Mouse (Mus musculus): ENCODE data around the gene Slfn1.
"Not testable (repeated sequence)": the region's sequence is repeated elsewhere in the genome, so short reads cannot be mapped to it uniquely, and the experiment has no call there.

Gene Slfn1

GRCm38 (mm10) chr11:83116597-83117227 is at the start of gene Slfn1:
Slfn1 (plus strand) TSS chr11:83116849.
- DNase-seq = no peak

DNA sequence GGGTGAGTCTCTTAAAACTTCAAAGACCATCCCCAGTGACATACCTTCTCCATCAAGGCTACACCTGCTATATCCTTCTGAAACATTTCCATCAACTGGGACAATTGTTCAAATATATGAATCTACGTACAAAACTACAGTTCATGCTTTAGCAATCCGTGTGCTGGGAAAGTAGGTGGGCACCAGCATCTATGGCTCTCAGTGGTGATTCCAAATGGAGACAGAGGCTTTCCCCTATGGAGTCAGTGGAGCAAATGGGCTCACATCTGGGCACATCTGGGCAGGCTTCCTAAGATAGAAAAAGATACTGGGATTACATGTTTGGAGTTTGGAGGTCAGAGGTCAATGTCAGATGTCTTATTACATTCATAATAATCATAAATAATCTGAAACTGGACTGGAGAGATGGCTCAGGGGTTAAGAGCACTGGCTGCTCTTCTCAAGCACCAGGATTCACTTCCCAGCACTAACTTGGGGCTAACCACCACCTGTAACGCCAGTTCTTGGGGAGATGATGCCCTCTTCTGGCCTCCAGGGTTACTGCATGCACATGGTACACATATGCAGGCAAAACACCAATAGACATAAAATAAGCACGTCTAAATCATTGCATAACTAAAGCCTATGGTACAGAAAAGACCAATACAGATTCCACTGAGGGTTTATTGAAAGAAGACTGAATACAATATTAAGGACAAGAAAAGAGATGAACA is 48.5 kb upstream of the Slfn1 start:
- DNase-seq = no peak

DNA sequence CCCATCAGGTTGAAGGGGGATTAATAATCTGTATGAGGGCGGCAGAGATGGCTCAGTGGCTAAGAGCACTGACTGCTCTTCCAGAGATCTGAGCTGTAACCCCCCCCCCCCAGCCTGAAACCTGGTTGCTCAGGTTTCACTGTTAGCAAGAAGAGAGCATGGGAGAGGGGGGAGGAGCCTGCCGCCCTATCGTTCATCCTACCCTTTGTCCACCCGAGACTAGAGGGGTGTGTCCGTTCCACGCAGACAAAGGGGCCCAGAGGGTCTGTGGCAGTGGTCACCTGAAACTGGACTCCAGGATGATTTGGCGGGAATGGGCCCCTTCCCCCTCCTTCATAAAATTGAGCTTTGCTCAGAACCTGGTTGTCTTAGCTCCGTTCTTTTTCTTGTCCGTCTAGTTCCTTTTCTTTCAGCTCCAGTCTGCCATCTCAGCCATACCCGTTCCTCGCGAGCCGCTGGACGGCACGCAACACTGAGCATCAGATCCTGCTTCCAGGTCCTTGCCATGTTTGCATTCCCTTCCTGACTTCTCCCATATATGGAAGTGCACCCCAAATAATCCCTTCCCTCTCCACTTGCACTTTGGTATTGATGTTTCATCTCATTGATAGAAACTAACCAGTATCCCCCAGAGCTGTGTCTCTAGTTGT is 46.2 kb upstream of the Slfn1 start:
- DNase-seq = no peak

GRCm38 (mm10) chr11:83077714-83078422 is 38.8 kb upstream of the Slfn1 start:
- peak; percentile 77 for DNase-seq

GRCm38 (mm10) chr11:83078423-83079140 is 38.1 kb upstream of the Slfn1 start:
- no peak for DNase-seq

DNA sequence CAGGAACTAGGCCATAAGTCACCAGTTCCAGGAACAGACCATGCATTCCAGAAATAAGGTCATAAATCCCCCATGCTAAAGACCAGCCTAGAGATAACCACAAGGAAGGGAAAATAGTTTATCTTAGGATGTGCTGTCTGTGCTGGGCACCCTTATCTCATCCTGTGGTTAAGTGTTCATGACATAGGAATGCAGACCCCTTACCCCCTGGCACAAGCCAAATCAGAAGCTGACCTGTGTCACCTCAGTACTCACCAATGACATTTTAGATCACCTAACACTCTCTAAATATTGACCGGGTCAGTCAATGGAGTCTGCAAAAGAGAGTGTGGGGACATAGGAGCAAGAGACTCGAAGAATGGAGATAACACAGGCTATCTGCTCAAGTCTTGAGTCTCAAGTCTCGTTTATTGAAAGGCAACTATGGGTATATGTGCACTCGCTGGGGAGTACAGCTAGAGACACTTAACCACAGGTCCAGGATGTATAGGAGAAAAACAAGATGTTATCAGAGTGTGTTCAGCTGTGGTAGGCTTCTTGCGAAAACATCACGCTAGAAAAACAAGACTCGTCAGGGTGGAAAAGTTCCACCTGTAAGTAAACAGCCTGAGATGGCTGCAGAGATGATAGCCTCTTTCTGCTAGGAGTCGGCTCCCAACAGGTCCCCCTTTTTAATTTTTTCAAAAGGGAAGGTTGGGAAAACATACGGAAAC is 37.0 kb upstream of the Slfn1 start:
- no peak for DNase-seq

- no peak for DNase-seq
These were observed 33.7 kb upstream of the Slfn1 start for GRCm38 (mm10) chr11:83082741-83083473.

- no peak for DNase-seq
These were observed 32.5 kb upstream of the Slfn1 start for GRCm38 (mm10) chr11:83084161-83084560.

DNA sequence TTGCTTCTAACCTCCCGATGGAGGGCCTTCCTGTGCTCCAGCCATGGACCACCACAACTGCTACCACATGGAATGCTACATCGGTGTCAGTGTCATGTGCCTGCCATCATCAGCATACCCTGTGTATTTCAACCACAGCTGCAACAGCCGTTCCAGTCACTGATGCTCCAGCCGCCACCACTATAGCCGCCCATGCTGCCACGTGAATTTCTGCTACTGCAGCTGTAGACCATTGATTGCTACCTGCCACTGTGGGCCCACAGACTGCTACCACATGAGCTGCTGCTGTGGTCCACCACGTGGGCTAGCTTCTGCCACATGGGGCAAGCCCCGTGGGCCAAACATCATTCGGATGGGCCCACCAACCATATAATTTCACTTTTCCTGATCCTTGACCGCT is 31.9 kb upstream of the Slfn1 start:
- DNase-seq = no peak

- peak; percentile 25 for DNase-seq
These were observed 1.5 kb upstream of the Slfn1 start for GRCm38 (mm10) chr11:83115138-83115537.

DNA sequence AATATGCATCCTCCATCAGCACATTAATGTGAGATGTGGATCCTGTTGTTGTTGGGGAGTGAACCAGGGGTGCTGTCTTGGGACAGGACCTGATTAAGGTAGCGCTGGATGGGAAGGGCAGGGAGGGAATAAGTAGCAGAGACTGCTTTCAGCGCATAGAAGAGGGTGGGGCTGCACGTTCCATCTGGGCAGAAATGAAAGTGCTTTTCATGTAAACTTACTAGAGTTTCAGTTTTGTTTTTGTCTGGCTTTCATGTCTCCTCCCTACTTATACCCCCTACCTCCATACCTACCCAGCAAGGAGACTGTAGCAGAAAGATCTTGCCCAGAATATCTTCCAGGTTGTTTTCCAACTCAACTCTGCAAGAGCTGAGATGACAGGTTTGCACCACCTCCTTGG is 1.4 kb downstream of the Slfn1 start:
- no peak for DNase-seq

GRCm38 (mm10) chr11:83121131-83121685 is 4.6 kb downstream of the Slfn1 start:
- no peak for DNase-seq

DNA sequence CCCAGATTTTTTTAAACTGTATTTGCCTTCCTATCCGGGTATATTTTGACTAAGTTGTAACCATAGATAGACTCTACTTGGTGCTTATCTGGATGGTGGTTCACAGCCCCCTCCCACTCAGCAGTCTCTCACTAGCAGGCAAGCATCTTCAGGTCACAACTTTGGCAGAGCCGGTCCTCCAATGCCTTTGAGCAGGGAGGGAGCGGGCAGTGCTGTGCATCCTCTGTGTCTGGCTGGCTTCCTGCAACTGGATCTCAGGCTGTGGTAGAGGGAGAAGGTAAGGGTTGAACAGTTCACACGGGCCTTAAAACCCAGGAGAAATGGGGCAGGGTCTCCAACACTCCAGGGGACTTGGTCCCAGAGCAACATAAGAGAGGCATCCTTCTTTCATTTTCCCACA is 6.5 kb downstream of the Slfn1 start:
- no peak for DNase-seq

GRCm38 (mm10) chr11:83124906-83125305 is 8.3 kb downstream of the Slfn1 start:
- DNase-seq = no peak

- DNase-seq = not testable (repeated sequence)
These were observed 9.0 kb downstream of the Slfn1 start for GRCm38 (mm10) chr11:83125633-83126032.

- not testable (repeated sequence) for DNase-seq
These were observed 20.6 kb downstream of the Slfn1 start for GRCm38 (mm10) chr11:83137253-83137652.

GRCm38 (mm10) chr11:83148939-83149338 is 32.3 kb downstream of the Slfn1 start:
- not testable (repeated sequence) for DNase-seq
